Mouse (Mus musculus): ENCODE measurements around the gene Vars.
"Not testable (repeated sequence)": the region's sequence is repeated elsewhere in the genome, so short reads cannot be mapped to it uniquely, and the experiment has no call there.

Gene Vars

DNA sequence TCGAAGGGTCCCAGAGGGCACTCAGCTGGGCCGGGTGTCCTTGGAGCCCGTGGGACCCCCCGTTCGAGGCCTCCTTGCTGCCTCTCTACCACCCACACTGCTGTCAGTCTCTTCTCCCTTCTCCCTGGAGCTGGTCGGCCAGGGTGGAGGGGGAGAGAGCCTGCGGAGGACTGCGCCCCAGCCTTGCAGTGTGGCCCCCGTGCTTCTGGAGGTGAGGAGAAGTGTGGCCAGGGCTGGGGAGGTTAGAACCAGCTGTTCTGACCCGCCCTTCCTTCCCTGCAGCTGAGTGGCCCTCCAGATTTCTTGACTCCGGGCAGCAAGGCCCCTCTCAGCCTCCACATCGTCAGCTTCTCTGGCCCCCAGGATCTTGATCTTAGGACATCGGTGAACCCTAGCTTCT, 23.5 kb downstream of the Vars start:
- DNase-seq (ENCODE audit: low spot score): no peak

DNA sequence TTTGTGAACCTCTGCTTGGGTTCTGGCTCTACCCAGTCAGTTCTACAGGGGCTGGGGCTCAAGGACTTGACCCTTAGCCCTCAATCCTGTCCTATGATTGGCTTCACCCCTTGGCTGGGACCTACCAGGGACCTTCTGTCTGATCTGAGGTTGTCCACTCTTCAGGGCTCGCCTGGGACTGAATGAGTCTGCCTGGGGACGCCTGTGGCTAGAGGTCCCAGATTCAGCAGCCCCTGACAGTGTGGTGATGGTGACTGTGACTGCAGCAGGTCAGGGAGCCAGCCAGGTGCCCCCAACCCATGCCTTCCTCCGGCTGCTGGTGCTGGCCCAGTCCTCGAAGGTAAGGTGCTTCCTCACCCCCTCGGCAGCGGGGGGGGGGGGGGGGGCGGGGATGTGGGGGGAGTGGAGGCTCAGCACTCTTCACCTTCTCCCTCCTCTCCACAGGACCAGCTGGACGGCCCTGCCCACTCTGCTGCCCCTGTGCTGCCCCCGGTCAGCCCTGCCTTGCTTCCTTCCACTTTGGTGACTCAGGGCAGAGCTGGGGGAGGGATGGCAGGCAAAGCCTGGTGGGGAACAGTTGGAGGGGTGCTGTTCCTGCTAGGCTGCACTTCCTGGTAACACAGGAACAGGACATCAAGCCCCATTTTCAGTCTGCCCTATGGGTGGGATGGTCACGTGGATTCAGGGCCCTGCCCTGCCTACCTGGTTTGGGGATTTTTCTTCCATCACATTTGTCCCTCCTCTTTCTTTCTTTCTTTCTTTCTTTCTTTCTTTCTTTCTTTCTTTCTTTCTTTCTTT, 24.1 kb downstream of the Vars start:
- DNase-seq (ENCODE audit: low spot score): no peak

DNA sequence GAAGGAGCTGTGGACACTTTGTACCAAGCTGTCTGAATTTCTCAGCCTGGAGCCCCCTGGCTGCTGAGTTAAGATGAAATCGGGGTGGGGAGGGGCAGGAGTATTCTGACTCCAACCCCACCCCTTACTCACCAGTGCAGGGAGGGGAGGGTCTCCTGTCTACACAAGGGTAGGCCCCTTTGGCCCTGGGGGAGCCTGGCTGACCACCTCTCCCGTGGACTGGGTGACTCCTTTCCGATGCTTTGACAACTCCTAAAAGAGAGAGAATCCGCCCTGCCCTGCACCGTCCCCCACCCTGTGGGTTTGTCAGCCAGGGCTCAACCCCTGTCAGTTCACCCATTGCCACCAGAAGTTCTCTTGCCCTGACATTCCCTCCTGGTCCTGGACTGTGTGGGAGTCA, 25.4 kb downstream of the Vars start:
- no peak for DNase-seq (ENCODE audit: low spot score)

DNA sequence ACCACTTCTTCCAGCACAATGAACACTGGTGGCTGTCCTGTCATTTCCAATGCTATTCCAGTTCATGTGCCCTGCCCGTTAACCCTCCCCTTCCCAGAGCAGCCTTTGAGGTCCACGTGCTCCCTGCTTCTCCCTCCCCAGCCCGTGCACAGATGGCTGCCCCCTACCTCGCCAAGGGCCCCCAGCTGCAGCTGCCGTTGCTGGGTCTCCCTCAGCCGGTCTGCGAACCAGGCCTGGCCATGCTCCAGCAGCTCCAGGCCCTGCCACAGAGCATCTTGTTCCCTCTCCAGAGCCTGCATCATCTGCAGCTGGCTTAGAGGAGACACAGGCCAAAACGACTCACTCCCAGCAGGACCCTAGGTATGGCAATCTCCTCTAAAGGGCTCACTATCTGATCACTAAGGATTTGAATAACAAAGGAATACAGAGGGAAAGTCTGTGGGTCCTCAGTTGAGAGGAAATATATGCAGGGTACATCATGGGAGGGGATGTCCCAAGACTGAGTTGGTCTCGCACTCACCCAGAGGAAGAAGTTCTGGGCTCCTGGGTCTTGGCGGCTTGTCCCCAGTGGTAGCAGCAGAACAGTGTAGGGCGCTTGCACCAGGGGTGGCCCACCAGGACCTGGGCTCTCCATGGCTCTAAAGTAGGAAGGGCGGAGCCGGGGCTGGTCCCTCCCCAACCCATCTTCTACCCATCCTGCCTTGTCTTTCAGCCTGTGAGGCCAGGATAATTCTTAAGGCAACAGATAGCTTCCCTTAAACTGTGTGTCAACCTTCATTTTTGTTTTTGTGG, 26.7 kb downstream of the Vars start, which contains the start of gene Sapcd1:
Gene Sapcd1 (minus strand): TSS at position 740 of the 792 bp plus-strand sequence.
- DNase-seq (ENCODE audit: low spot score): no peak

DNA sequence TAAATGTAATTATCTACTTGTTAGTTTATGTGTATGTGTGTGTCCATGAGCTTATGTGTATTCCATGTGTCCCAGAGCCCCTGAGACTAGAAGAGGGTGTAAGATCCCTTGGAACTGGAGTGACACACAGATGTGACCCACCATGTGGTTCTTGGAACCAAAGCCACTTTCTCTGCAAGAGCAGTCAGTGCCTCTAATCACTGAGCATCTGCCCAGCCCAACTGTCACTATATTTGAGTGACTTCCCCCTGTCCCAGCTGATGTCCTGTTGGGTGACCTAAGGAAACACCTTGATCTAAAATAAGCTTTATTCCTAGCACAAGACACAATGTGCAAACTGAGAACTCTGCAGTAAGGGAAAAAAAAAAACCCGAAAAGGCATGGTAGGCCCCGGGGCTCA, 27.5 kb downstream of the Vars start:
- DNase-seq (ENCODE audit: low spot score): no peak

DNA sequence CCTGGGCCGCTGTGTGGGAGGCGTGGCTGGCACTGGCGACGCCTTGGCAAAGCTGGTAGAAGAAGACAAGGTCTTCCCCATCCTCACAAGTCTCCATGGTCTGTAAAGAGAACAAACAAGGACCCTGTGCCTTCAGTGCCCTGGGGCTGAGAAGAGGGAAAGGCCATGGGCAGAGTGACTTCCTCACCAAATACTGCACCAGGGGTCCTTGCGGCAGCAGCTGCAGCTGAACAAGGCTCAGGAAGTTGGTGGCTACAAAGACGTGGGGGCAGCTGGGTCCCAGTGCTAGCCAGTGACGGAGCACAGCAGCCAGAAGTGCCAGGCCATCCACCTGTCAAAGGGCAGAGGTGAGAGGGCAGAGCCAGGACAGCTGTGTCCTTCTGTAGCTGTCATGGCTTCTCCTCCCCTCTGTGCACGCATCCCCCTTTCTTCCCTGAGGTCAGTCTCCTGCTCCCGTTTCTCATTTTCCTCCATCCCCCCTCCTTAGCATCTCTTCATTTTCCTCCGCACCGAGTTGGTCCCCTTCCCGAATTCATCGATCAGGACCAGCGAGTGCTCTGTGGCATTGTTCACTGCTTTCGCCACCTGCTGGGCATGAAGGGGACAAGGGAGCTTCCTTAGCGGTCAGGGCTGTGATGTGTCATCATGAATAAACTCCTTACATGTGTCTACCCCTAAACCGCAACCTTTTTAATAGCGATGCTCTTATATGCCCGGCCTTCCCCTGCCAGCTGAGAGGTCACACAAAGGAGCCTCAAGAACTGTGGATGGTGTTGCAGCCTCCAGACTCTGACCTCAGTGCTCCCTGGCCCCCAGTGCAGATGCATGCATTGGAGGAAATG, 29.1 kb downstream of the Vars start:
- DNase-seq (ENCODE audit: low spot score): no peak

DNA sequence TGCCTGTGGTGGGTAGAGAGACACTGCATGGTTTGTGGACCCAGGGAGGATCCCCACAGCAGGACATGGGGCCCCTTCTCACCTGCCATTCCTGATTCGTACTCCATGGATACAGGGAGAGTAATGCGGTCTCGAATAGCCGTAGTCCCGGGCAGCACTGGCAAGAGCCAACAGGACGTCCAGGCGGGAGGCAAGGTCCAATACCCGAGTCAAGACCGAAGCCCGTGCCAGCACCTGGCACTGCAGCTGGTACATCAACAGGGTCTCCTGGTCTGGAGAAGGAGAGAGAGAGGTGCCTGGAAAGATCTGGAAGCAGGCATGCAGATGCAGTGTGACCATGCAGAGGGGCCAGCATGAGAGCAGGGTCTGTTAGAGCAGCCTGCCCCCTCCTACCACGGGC, 30.5 kb downstream of the Vars start:
- DNase-seq (ENCODE audit: low spot score): no peak

DNA sequence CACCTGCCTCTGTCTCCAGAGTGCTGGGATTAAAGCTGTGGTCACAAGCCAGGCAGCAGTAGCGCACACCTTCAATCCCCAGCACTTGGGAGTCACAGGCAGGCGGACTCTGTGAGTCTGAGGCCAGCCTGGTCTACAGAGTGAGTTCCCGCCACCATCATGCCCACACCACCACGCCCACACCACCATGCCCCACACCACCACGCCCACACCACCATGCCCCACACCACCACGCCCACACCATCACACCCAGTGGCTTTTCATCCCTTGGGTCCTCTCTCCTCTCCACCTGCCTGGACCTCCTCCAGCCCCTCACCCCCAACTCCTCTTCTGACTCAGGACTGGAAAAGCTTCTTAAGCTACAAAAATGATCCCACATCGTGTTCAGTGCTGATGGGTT, 31.1 kb downstream of the Vars start:
- DNase-seq (ENCODE audit: low spot score): no peak

DNA sequence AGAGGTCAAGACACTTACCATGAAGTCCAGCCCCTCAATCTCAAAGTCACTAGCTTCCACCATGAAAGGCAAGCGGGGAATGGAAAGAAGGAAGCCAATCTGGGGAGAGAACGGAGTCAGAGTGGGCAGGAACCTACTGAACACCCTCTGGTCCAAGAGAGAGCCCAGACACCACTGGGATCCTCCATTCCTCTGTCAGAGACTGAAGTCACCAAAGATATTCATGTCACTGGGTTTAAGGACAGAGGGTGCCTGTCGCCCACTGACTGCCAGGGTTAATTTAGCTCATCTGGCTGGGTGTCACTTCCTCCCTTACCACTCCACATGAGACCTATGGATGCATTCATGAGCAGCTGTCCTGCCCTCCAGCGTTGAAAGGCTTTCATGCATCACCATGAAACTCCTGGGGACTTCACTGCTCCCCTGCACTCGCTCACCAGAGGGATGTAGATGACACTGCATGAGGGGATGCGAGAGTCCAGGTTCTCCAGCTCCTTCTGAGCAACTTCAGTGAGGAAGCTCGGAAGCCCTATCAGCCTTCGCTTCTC, 31.6 kb downstream of the Vars start:
- DNase-seq (ENCODE audit: low spot score): no peak

DNA sequence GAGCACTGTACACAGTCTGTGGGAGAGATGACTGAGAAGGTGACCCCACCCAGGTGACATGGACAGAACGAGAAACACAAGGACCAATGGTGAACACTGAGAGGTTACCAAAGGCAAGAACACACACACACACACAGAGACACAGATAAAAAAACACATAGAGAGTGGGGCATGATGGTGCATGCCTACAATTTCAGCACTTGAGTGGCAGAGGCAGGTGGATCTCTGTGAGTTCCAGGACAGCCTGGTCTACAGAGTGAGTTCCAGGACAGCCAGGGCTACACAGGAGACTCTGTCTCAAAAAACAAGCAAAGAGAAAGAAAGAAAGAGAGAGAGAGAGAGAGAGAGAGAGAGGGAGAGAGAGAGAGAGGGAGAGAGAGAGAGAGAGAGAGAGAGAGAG, 32.9 kb downstream of the Vars start:
- DNase-seq (ENCODE audit: low spot score): not testable (repeated sequence)

DNA sequence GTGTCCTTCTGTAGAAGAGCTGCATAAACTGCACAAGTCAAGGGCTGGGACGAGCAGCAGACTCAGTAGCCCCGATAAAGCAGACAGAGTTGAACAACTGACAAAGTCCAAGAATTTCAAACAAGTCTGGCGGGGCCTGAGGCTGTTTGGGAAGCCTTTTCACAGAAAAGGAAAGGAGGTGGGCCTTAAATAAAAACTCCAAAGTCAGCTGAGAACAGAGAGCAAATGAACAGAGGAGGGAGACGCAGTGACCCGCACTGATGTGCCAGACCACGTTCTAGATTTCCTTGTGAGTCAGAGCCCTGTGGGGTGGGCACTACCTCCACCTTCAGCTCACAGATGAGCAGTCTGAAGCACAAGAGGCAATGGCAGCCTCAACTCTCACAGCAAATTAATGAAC, 34.1 kb downstream of the Vars start:
- no peak for DNase-seq (ENCODE audit: low spot score)

DNA sequence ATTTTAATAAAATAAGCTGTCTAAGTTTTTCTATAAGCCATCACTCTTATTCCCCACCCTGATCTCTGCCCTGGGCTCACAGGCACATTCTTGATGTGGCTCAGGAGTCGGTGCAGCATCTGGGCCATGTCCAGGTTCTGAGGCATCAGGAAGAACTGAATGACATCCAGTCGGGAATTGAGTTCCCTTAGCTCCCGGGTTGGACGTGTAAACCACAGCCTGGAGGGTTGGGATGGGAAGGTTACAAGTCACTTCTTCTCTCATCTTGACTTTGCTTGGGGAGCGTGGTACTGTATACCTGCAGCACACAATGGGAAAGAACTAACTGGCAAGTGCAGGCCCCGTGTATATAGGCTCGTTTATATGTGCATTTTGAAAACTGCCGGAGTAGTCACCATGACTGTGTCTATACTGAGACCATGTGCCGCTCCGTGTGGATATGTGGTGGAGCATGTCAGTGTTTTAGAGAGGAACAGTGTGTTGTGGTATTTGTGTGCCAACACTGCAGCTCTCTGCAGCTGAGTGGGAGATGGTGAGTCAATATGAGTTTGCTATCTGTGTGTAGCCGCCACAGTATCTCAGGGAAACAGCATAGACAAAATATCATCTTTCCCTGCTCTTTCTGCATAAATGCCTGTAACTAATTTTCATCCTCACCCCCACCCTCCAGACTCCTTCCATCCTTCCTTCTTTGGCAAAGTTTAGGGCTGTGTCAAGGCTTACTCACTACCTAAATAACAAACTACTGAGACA, 38.5 kb downstream of the Vars start:
- DNase-seq (ENCODE audit: low spot score): no peak

DNA sequence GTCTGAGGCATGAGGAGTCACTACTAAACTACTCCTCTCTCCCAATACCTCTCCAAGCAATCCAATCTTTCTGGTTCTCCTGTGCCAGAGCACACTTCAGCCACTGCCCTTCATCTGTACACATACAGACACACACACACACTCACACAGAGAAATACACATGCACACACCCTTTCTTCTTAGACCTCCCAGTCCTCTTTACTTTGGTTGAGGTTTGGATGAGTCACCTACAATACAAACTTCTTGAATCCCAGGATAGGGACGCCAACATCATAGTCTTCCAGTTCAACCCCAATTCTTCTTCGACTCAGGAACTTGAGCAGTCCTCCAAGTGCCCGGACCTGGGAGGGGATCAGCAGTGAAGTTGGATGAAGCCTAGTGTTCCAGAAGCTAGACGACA, 43.0 kb downstream of the Vars start:
- DNase-seq (ENCODE audit: low spot score): no peak

DNA sequence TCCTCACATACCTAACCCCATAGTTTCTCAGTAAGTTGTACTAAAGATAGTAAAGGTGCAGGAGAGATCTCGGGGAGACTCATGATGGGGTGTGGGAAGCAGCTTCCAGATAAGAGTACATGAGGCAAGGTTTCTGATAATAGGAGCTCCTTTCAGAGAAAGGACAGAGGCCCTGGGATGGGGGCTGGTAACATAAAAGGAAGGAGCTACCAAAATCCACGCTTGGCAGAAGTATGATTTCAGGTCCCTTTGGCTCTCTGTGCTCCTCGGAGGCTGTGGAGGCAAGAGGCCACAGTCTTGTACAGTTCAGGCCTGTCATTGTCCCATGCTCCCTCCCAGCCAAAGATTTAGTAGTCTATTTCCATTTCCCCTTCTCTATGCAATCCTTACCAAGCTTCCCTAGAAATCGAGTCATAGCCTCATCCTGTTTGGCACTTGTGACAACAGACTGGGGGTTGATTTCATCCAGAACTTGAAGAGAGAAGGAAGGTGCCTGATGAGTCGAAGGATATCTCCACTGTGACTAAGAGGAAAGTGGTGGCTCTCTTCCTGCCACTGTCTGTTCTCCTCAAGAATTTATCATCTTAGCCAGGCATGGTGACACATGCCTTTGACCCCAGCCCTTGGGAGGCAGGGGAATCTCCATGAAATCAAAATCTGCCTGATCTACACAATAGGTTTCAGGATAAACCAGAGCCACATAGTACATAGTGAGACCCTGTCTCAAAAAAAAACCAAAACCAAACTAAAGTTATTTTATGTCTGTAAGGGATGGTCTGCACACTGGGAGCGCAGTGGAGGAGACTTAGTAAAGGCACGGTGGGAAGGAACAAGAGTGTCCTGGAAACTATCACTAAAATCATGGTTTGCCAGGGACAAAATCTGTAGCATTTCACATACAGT, 44.4 kb downstream of the Vars start:
- DNase-seq (ENCODE audit: low spot score): no peak

DNA sequence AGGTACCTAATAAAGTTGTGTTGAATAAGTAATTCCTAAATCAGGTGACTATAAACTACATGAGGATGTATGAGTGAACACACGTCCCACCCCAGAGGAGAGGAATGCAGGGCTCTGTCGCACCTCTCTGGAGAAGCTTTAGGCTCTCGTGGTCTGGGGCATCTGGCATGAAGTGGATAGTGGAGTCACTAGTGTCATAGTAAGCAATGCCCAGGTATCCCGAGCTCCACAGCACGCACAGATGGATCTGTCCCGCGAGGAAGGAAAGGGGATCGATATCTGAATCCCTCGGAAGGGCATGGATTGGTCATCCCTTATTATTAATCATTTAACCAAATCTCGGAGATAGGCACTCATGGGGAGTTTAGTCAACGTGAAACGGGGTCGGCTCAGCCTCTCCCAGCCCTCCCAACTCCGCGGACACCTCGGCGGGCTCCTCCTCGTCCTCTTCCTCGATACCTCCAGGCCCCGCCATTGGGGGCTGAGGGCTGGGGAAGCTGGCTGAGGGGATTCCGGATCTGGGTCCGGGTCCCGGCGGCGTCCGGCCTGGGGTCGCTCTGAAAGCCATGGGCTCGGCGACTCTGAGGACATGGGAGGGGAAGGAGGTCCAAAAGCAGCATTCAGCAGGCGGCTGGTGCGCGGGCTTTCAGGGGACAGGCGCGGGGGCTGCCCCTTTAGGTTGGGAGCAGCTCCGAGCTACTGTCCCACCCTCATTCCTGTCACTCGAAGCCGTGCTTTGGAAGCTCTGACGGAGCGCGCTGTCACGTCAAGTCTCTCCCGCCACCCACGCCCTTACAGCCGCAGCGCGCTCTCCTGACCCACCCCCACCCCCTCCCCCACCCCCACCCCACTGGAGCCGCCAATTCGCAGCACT, 45.3 kb downstream of the Vars start:
- DNase-seq (ENCODE audit: low spot score): no peak

DNA sequence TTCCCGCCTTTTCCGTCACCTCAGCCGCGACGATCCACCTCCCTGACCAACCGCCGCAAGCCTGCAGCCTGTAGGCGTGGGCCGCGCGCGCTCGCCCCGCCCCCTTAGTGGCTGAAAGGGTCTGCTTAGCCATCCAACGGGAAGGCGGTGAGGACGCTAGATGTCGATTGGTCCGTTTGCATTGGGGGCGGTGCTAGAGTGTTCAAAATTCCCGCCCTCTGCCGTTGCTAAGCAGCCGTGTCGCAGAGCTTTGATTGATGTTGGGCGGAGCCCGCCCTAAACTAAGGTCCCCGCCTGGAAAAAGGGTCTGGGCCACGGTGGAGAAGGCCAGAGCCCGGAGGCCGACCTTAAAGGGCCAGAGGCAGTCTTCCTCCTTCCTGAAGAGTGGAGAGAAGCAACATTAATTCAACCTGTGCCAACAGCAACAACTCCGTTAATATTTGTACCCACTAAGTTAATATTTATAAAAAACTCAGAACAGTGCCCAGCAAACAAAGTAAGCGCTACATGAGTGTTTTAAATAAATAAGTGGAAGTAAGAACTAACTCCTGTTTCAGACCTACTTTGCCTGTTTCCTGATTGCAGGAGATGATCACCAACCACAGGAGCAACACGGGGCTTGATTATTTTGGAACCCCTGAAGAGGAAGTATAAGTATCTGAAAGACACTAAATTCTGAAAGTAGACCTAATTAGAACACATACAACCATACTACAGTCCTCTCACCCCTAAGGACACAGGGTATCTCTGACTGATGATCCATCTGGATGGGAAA, 46.1 kb downstream of the Vars start, which contains the start of gene Msh5:
Gene Msh5 (minus strand): TSS at position 65 of the 775 bp plus-strand sequence.
- DNase-seq (ENCODE audit: low spot score): peak; percentile 93

DNA sequence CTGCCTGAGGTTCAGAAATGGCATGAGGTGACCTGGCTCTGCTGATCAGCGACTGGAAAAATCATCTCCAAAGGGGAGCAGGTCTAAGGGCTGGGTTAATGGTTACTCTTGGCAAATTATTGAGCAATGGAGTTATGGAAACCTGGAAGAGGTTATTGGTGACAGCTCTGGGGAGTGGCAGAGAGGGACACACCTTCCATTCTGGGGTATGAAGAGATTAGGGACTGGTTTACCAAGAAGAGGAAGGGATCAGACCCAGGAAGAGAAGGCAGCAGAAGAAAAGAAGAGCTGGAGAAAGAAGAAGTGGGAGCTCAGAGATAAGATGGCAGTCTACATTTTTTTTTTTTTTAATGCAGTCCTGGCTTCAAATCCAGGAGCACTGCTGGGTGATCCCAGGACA, 46.9 kb downstream of the Vars start:
- no peak for DNase-seq (ENCODE audit: low spot score)

DNA sequence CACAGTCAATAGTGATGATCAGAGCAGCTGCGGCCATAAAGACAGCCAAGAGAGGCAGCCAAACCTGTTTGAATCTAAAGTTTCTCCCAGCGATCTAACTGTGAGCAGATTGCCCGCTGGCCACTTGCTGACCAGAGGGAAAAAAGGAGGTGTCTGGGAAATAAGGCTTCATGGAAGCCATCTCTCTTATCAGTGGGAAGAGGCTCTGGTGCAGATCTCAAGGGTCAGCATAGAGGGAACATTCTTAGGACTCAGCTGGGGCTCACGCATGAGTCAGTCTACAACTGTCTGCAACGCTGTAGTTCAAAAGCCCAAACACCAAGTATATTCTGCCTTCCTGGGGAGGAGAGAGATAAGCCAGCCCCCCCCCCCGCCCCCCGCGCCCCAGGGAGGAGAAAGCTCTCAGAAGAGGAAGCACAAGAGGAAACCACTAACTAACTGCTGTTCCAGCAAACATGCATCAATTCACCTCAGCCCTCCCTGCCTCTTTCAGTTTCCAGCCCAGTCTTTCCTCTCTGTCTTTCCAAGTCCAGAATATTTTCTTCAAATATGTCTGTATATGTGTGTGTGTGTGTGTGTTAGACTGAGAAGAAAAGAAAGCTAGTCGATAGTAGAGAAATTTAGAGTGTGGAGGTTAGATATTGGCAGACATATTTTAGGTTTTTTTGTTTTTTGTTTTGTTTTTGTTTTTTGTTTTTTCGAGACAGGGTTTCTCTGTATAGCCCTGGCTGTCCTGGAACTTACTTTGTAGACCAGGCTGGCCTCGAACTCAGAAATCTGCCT, 47.6 kb downstream of the Vars start:
- no peak for DNase-seq (ENCODE audit: low spot score)

Data from adipocyte (in vitro differentiated cells).